Mouse (Mus musculus) bone marrow macrophage, adult 2 months (primary cell): Measurements from ENCODE around the gene Arid4a. TPM values are rescaled to one million over a fixed set of nuclear protein-coding genes. Genes with fewer than 3 reads are reported as not detected.
"Not testable (repeated sequence)": the region's sequence is repeated elsewhere in the genome, so short reads cannot be mapped to it uniquely, and the experiment has no call there.

Source experiments
- H3K27ac ChIP-seq: 2 replicates; pipeline ENCODE4 v1.5.1; 2012; ENCODE audit warnings: low read depth, low read length; ENCODE audit not compliant: insufficient read depth
- H3K4me1 ChIP-seq: 2 replicates; pipeline ENCODE4 v1.6.1; 2012; ENCODE audit warnings: low read length; ENCODE audit not compliant: control insufficient read depth, insufficient read depth
- H3K4me3 ChIP-seq: 2 replicates; pipeline ENCODE4 v1.5.1; 2012; ENCODE audit warnings: mild to moderate bottlenecking, low read length, moderate library complexity; ENCODE audit not compliant: insufficient read depth
- CTCF ChIP-seq: IDR thresholded peaks from 2 replicates; pipeline ENCODE4 v1.5.1; 2012; ENCODE audit warnings: low read depth, mild to moderate bottlenecking, low read length, moderate library complexity
- POLR2A ChIP-seq: IDR thresholded peaks from 2 replicates; pipeline ENCODE4 v1.6.1; 2012; ENCODE audit warnings: mild to moderate bottlenecking, low read depth, low read length, borderline replicate concordance
- polyA plus RNA-seq: library from polyadenylated mRNA; stranded (reverse); fragments of >200 nt; gene quantifications from 2 replicates; pipeline ENCODE4 v1.2.4, GENCODE M21; 2012; ENCODE audit not compliant: missing spikeins, insufficient read depth, insufficient read length

The Arid4a gene
- polyA plus RNA-seq, 1 experiment: 68.0 TPM

DNA sequence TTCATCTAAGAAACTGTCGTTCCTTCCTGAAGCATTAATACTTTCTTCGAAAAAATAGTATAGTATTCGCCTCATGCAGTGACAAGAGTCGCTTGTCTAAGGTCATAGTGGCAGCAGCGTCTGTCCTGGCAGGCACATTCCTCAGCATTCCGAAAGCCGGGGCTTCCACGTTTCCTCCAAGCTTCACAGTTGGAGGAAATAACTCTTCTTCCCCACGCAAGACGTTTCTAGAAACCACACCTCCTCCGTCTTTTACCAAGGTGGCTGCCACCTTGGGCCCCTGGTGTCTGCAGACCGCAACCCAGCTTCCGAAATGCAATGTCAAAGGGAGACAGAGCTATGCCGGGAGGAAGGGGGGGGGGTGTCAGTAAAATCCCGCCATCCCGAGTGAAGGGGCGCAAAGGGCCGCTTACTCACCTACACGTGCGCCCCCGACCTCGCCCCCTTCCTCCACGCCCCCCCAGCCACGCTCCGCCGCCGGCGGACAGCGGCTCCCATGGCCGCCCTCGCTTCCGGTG, 886 bp upstream of the Arid4a start:
- Histone ChIP-seq H3K4me3 (peak overlapping the region; percentile 90), H3K4me1 (peaks cover 12% of the 10 kb centered on the region), H3K27ac (peak overlapping the region; percentile 96)
- TF ChIP-seq CTCF (0 out of 2 replicates have a peak, but pooled peaks have one; percentile 9), POLR2A (no peak)

DNA sequence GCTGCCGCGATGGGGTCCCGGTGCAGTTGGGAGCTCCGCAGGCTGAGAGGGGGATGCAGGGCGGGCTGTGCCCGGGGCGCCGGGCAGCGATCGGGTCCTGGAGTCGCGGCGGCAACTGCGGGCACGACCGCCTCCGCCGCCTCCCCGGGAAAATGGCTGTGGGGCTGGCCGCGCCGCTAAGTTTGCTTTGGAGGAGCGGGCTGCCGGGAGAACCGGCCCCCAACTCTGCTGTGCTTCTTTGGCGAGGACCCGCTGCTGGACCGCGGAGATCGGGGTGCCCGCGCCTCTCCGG, 367 bp downstream of the Arid4a start:
- TF ChIP-seq POLR2A (no peak), CTCF (no peak)
- Histone ChIP-seq H3K4me1 (peaks cover 12% of the 10 kb centered on the region), H3K27ac (peak overlapping the region; percentile 84), H3K4me3 (peak overlapping the region; percentile 87)

DNA sequence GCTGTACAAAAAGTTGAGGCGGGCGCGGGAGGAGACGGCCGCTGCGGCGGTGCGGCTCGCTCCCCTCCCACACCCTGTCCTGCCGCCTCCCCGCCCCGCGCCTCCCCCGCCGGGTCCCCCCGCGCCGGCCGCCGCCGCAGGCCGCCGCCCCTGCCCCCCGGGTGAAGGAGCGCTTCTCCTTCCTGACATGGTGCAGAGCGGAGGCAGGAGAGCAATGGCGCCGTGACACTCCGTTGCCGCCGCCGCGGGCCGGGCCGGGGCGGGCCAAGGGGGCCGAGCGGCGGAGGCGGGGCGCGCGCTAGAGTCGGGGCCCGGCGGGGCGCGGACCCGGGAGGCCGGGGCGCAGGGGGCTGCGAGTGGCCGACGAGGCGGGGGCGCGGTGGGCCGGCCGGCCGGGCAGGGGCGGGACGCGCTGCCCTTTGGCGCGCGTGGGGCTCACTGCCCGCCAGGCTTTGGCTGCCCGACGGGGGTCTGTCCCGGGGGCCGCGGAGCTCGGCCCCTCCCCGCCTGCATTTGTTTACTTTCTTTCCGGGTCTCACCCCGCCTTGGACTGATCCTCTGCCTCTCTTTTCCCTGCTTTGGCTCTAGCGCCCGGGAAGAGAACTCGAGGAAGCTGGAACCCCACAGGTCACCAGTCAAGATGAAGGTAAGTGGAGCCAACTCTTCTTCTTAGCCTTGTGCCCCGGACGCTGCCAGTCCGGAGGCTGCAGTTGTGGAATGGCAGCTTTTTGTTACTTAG, 882 bp downstream of the Arid4a start:
- H3K4me3 ChIP-seq: peak overlapping the region; percentile 87
- peak overlapping the region; percentile 84 for H3K27ac ChIP-seq
- H3K4me1 ChIP-seq: peaks cover 12% of the 10 kb centered on the region
- TF ChIP-seq POLR2A (no peak), CTCF (no peak)

DNA sequence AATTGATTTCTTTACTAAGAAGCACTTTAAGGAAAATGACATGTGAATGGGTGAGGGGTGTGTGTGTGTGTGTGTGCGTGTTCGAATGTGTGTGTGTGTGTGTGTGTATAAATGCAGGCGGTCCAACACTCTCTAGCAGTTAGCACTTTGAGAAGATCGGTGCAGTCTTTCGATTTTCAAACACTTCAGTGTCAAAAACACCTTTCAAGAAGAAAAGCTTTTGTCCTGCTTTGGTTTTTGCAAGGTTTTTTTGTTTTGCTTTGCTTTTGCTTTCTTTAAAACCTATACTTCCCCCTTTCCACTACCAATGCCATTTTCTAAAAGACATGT, 1.4 kb downstream of the Arid4a start:
- Histone ChIP-seq H3K4me3 (peak overlapping the region; percentile 87), H3K4me1 (peaks cover 9% of the 10 kb centered on the region), H3K27ac (peak overlapping the region; percentile 84)
- no peak for TF ChIP-seq POLR2A

DNA sequence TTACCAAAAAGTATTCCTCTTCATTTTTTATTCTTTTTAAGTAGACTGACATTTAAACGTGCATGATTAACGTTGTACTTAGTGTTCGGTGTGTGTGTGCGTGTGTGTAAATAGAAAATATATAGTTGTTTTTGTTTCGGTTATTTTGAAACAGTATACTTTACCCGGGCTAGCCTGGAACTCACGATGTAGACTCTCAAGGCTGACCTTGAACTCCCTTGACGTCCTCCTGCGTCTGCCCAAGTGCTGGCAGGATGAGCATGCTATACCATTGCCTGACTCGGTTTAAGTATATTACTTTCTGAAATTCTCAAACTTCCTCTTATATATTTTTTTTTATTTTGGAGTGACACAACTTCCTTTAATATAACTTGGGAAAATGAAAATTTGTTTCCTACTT, 2.0 kb downstream of the Arid4a start:
- Histone ChIP-seq H3K4me3 (peak overlapping the region; percentile 43; the same call in 1 of the 2 replicates), H3K4me1 (peaks cover 7% of the 10 kb centered on the region), H3K27ac (no peak overlapping the region)
- no peak for TF ChIP-seq CTCF
- TF ChIP-seq POLR2A: no peak

DNA sequence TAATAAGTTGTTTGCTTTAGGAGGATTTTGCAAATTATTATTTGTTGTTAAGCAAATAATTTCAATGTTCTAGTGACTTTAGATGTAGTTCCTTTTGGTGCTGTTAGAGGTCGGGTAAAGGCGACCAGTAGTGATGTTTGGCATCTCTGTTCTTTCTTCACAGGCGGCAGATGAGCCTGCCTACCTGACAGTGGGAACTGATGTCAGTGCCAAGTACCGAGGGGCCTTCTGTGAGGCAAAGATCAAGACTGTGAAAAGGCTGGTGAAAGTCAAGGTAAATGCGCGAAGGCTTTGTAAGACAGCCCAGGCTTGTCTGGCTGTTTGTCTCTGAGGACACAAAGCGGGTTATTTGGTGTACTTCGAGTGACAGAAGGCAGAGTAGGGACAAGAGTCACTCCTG, 3.4 kb downstream of the Arid4a start:
- TF ChIP-seq POLR2A (no peak), CTCF (no peak)
- Histone ChIP-seq H3K27ac (no peak overlapping the region), H3K4me1 (no peaks in the 10 kb centered on the region), H3K4me3 (no peak overlapping the region)

DNA sequence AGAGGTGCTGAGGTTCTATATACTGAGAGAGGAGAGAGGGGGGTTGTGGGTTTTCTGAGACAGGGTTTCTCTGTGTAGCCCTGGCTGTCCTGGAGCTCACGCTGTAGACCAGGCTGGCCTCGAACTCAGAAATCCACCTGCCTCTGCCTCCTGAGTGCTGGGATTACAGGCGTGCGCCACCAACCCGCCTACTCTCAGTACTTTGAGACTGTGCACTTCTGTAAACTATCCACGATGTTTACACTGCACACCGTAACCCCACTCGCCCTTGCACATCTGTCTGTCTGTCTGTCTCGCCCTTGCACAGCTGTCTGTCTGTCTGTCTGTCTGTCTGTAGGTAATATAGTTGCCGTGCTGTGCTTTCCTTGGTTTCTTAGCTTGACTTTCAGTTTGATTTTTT, 8.6 kb downstream of the Arid4a start:
- no peak overlapping the region for H3K27ac ChIP-seq
- TF ChIP-seq POLR2A (no peak), CTCF (no peak)

DNA sequence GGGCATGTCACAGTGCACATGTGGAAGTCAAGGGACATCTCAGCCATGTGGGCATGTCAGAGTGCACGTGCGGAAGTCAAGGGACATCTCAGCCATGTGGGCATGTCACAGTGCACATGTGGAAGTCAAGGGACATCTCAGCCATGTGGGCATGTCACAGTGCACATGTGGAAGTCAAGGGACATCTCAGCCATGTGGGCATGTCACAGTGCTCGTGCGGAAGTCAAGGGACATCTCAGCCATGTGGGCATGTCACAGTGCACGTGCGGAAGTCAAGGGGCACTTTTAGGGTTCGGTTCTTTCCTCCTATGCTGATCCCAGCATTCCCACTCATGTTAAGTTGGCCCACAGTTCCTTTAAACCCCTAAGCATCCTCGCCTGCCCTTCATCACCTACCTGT, 12.5 kb downstream of the Arid4a start:
- not testable (repeated sequence) for H3K4me1 ChIP-seq, H3K4me3 ChIP-seq, H3K27ac ChIP-seq

More for the DNA sequence above, 8.6 kb downstream of the Arid4a start:
- no peak overlapping the region for H3K4me3 ChIP-seq
- no peaks in the 10 kb centered on the region for H3K4me1 ChIP-seq

DNA sequence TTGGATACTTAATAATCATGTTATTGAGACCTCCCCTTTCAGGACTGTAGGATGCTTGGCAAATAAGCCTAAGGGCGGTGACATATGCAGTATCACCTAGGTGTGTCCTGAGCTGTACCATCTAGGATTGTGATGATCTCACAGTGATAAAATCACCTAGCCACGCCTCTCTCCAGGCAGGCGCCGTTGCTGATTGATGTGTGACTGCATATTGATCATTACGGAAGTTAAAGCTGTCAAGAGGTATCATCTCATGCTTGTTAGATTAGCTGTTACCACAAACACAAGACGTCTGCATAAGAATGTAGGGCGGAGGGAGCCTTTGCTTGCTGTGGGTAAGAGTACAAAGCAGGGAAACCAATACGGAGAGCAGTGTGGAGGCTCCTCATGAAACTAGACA, 14.5 kb downstream of the Arid4a start:
- H3K27ac ChIP-seq: no peak overlapping the region
- H3K4me3 ChIP-seq: no peak overlapping the region
- TF ChIP-seq POLR2A (no peak), CTCF (no peak)
- no peaks in the 10 kb centered on the region for H3K4me1 ChIP-seq

DNA sequence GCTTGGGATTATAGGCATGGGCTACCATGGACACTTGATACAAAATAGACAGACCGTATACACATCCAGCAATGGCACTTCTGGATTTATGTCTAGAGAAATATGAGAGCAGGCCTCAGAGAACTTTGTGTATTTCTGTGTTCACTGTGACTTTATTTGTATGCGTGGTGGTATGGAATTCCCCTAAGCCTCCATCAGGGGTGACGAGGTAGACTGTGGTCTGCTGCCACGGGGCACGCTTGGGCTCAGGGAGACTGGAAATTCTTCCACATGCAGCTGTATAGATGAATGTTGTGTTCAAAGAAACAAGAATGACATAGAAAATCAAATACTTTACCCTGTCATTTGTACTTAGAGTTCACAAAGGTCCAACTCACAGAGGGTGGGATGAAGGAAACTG, 14.9 kb downstream of the Arid4a start:
- Histone ChIP-seq H3K27ac (no peak overlapping the region), H3K4me1 (no peaks in the 10 kb centered on the region), H3K4me3 (no peak overlapping the region)
- TF ChIP-seq POLR2A (no peak), CTCF (no peak)

DNA sequence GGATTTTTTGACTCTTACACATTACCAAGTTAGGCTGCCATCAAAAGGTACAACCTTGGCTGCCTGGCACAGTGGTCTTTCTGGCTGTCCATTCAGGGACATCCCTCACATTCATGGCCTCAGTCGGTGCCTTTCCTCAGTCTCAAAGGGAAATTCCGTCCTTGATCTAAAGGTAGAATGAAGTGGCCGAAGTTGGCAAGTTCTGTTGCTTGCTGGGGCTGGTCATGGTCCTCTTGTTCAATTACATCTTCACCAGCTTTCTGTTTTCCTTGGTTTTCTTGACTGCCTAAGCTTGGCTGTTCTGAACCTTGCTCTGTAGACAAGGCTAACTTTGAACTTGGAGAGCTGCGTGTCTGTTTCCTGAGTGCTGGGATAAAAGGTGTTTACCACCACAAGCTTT, 20.0 kb downstream of the Arid4a start:
- Histone ChIP-seq H3K4me1 (peaks cover 11% of the 10 kb centered on the region), H3K27ac (no peak overlapping the region), H3K4me3 (no peak overlapping the region)
- TF ChIP-seq CTCF (no peak), POLR2A (no peak)
